Mouse (Mus musculus) testis, adult 2 months (tissue): Measurements from ENCODE around the gene Ssc5d.

Source experiments
- CTCF ChIP-seq: fragments of 200-500 bp; IDR thresholded peaks from 2 replicates; pipeline ENCODE4 v1.5.1; 2012; ENCODE audit warnings: low read depth, mild to moderate bottlenecking, inconsistent platforms, low read length, moderate library complexity; ENCODE audit not compliant: control insufficient read depth, insufficient read depth, insufficient replicate concordance
- POLR2A ChIP-seq: fragments of 200-500 bp; IDR thresholded peaks from 2 replicates; pipeline ENCODE4 v1.6.1; 2012; ENCODE audit warnings: low read depth, mild to moderate bottlenecking, inconsistent platforms, low read length, moderate library complexity; ENCODE audit not compliant: control insufficient read depth

DNA sequence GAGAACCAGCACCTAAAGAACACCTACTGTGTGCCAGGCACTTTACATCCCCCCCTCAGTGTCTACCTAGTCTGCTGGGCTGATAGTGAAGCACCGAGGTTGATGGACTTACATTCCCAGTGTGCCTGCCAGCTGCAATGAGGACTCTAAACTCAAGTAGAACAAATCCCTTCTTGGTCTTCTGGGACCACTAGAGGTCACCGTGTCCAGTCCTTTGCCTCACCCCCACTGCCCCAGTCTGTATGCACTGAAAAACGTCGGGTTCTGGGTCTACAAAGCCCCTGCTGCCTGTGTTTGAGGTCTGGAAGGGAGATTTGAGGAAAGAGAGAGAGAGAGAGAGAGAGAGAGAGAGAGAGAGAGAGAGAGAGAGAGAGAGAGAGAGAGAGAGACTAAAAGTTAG, 1.1 kb upstream of the Ssc5d start:
- TF ChIP-seq CTCF (no peak), POLR2A (0 out of 2 replicates have a peak, but pooled peaks have one; percentile 6)
